Mouse (Mus musculus): ENCODE measurements around the gene Pde4b.

DNA sequence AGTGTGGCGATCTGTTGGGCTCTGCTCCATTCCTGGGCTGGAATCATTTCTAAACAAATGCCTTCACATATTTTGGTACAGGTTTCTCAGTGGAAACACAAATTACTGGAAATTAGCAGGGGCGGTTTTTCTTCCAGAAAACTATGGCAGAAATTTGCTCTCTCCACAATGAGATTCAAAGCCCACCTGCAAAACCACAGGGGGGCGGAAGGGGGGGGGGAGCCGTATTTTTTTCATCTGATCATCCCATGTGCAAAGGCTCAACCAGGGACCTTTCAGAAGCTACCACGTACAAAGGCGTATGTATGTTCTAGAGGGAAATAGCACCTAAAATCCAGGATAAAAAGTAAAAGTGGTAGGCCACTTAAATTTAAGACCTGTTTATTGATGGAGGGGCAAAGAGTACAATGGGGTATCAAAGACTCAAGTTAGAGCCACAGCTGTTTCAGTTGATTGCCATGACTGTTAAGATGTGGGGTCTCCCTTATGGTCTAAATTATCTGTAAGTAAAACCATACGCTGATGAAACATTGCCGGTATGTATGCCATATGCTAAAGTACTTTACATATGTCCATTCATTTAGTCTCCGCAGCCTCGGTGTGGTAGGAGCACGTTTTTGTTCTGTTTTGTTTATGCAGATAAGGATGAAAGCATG is 404.3 kb downstream of the Pde4b start:
- TF ChIP-seq POLR2A (IDR thresholded peaks at IDR 0.05; ENCODE audit: extremely low read depth, insufficient read depth, low read length) (no peak), CTCF (IDR thresholded peaks at IDR 0.05; ENCODE audit: extremely low read depth, insufficient read depth, low read length) (no peak)
